Mouse (Mus musculus): ENCODE results near the gene Ect2. TPM values are rescaled to one million over a fixed set of nuclear protein-coding genes. Genes with fewer than 3 reads are reported as not detected.

Gene Ect2
- polyA plus RNA-seq, 1 experiment, result 19.8 TPM

DNA sequence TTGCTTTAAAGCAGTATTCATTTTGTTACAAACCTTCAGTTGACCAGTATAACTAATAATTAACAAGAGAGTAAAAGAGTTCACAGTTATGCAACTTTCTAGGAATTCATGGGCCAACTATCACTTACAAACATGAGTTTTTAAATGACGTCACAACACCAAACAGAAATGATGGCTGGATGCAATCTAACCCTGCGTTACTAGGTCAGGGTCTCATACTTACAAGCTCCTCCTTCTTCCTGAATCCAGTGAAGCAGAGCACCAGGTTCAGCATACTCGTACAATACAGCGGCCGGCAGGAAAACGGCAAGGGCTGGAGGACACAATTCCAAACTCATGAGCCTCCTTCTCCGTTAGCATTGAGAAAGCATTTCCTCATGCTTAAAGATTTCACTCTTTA is 7.9 kb downstream of the Ect2 start:
- TF ChIP-seq CEBPB (IDR thresholded peaks at IDR 0.05; ENCODE audit: low read depth) (no peak), MAX (IDR thresholded peaks at IDR 0.05) (no peak), MYOD1 (IDR thresholded peaks at IDR 0.05; ENCODE audit: control insufficient read depth, insufficient read length, low read depth) (no peak), FOSL1 (IDR thresholded peaks at IDR 0.05; ENCODE audit: insufficient read depth, low read length, poor library complexity, severe bottlenecking) (no peak), CTCF (IDR thresholded peaks at IDR 0.05; ENCODE audit: control insufficient read depth, insufficient read depth, insufficient read length) (no peak), MYOG (IDR thresholded peaks at IDR 0.05; ENCODE audit: control insufficient read depth, extremely low read depth, insufficient read length) (no peak), USF1 (IDR thresholded peaks at IDR 0.05; ENCODE audit: low read depth) (no peak)
- H3K79me2 ChIP-seq (ENCODE audit: control insufficient read depth, insufficient read depth), result peaks cover 94% of the 10 kb centered on the region
- no peaks in the 10 kb centered on the region for H3K27me3 ChIP-seq (ENCODE audit: control insufficient read depth, insufficient read depth, insufficient read length)
- H3K36me3 ChIP-seq (ENCODE audit: control insufficient read depth, insufficient read depth), result peaks cover 97% of the 10 kb centered on the region
- peaks cover 36% of the 10 kb centered on the region for H3K79me3 ChIP-seq (ENCODE audit: low read depth)
- no peak overlapping the region for H3K4me3 ChIP-seq (ENCODE audit: insufficient read depth, poor library complexity, severe bottlenecking)
- H3ac ChIP-seq (ENCODE audit: control insufficient read depth, insufficient read length, low read depth), result no peak overlapping the region

- peaks cover 95% of the 10 kb centered on the region for H3K36me3 ChIP-seq (ENCODE audit: control insufficient read depth, insufficient read depth)
- TF ChIP-seq CEBPB (IDR thresholded peaks at IDR 0.05; ENCODE audit: low read depth), result no peak
- TF ChIP-seq MYOD1 (IDR thresholded peaks at IDR 0.05; ENCODE audit: control insufficient read depth, insufficient read length, low read depth), result no peak
- no peak for TF ChIP-seq MAX (IDR thresholded peaks at IDR 0.05)
- TF ChIP-seq CTCF (IDR thresholded peaks at IDR 0.05; ENCODE audit: control insufficient read depth, insufficient read depth, insufficient read length), result no peak
- TF ChIP-seq USF1 (IDR thresholded peaks at IDR 0.05; ENCODE audit: low read depth), result no peak
- no peak for TF ChIP-seq MYOG (IDR thresholded peaks at IDR 0.05; ENCODE audit: control insufficient read depth, extremely low read depth, insufficient read length)
- TF ChIP-seq FOSL1 (IDR thresholded peaks at IDR 0.05; ENCODE audit: insufficient read depth, low read length, poor library complexity, severe bottlenecking), result no peak
- no peaks in the 10 kb centered on the region for H3K27me3 ChIP-seq (ENCODE audit: control insufficient read depth, insufficient read depth, insufficient read length)
- H3K4me3 ChIP-seq (ENCODE audit: insufficient read depth, poor library complexity, severe bottlenecking), result no peak overlapping the region
- H3K79me2 ChIP-seq (ENCODE audit: control insufficient read depth, insufficient read depth), result peaks cover 82% of the 10 kb centered on the region
- no peak overlapping the region for H3ac ChIP-seq (ENCODE audit: control insufficient read depth, insufficient read length, low read depth)
- H3K79me3 ChIP-seq (ENCODE audit: low read depth), result peaks cover 22% of the 10 kb centered on the region
Observed at GRCm38 (mm10) chr3:27143570-27143969, 10.1 kb downstream of the Ect2 start.

DNA sequence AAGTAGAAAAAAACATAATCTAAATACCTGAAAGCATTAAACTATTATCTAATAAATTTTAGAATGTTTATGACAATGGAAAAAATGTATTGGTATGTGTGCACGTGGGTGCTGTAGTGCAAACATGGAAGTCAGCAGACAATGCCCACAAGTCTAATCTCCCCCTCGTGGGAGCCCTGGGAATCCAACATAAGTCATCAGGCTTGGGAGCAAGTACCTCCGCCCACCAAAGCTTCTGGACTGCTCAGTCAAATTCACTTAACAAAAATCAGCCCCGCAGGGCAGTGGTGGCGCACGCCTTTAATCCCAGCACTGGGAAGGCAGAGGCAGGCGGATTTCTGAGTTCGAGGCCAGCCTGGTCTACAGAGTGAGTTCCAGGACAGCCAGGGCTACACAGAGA is 13.6 kb downstream of the Ect2 start:
- peaks cover 58% of the 10 kb centered on the region for H3K79me2 ChIP-seq (ENCODE audit: control insufficient read depth, insufficient read depth)
- H3K27me3 ChIP-seq (ENCODE audit: control insufficient read depth, insufficient read depth, insufficient read length), result no peaks in the 10 kb centered on the region
- H3K4me3 ChIP-seq (ENCODE audit: insufficient read depth, poor library complexity, severe bottlenecking), result no peak overlapping the region
- no peak overlapping the region for H3ac ChIP-seq (ENCODE audit: control insufficient read depth, insufficient read length, low read depth)
- TF ChIP-seq FOSL1 (IDR thresholded peaks at IDR 0.05; ENCODE audit: insufficient read depth, low read length, poor library complexity, severe bottlenecking) (no peak), MYOD1 (IDR thresholded peaks at IDR 0.05; ENCODE audit: control insufficient read depth, insufficient read length, low read depth) (no peak), USF1 (IDR thresholded peaks at IDR 0.05; ENCODE audit: low read depth) (no peak), MYOG (IDR thresholded peaks at IDR 0.05; ENCODE audit: control insufficient read depth, extremely low read depth, insufficient read length) (no peak), CEBPB (IDR thresholded peaks at IDR 0.05; ENCODE audit: low read depth) (no peak), CTCF (IDR thresholded peaks at IDR 0.05; ENCODE audit: control insufficient read depth, insufficient read depth, insufficient read length) (no peak), MAX (IDR thresholded peaks at IDR 0.05) (no peak)
- peaks cover 94% of the 10 kb centered on the region for H3K36me3 ChIP-seq (ENCODE audit: control insufficient read depth, insufficient read depth)
- H3K79me3 ChIP-seq (ENCODE audit: low read depth), result peaks cover 14% of the 10 kb centered on the region

- H3K27me3 ChIP-seq (ENCODE audit: control insufficient read depth, insufficient read depth, insufficient read length), result no peaks in the 10 kb centered on the region
- no peak for TF ChIP-seq FOSL1 (IDR thresholded peaks at IDR 0.05; ENCODE audit: insufficient read depth, low read length, poor library complexity, severe bottlenecking)
- TF ChIP-seq CTCF (IDR thresholded peaks at IDR 0.05; ENCODE audit: control insufficient read depth, insufficient read depth, insufficient read length), result no peak
- no peak for TF ChIP-seq USF1 (IDR thresholded peaks at IDR 0.05; ENCODE audit: low read depth)
- TF ChIP-seq MAX (IDR thresholded peaks at IDR 0.05), result no peak
- TF ChIP-seq CEBPB (IDR thresholded peaks at IDR 0.05; ENCODE audit: low read depth), result no peak
- TF ChIP-seq MYOD1 (IDR thresholded peaks at IDR 0.05; ENCODE audit: control insufficient read depth, insufficient read length, low read depth), result no peak
- TF ChIP-seq MYOG (IDR thresholded peaks at IDR 0.05; ENCODE audit: control insufficient read depth, extremely low read depth, insufficient read length), result no peak
- no peaks in the 10 kb centered on the region for H3K79me3 ChIP-seq (ENCODE audit: low read depth)
- no peak overlapping the region for H3ac ChIP-seq (ENCODE audit: control insufficient read depth, insufficient read length, low read depth)
- H3K79me2 ChIP-seq (ENCODE audit: control insufficient read depth, insufficient read depth), result no peaks in the 10 kb centered on the region
- H3K4me3 ChIP-seq (ENCODE audit: insufficient read depth, poor library complexity, severe bottlenecking), result no peak overlapping the region
- H3K36me3 ChIP-seq (ENCODE audit: control insufficient read depth, insufficient read depth), result peaks cover 98% of the 10 kb centered on the region
Observed at GRCm38 (mm10) chr3:27121864-27122450, 31.7 kb downstream of the Ect2 start.

DNA sequence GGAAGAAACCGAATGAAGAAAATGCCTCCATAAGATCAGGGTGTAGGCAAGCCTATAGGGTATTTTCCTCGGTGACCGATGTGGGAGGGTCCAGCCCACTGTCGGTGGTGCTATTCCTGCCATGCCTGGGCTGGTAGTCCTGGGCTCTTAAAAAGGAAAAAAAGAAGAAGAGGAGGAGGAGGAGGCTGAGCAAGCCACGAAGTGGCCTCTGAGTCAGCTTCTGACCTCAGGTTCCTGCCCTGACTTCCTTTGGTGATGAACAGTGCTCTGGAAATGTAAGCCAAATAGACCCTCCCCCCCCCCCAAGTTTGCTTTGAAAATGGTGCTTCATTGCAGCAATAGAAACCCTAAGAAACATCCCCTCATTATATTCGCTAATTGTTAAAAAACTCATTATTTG is 32.7 kb downstream of the Ect2 start:
- H3K27me3 ChIP-seq (ENCODE audit: control insufficient read depth, insufficient read depth, insufficient read length), result no peaks in the 10 kb centered on the region
- H3ac ChIP-seq (ENCODE audit: control insufficient read depth, insufficient read length, low read depth), result no peak overlapping the region
- H3K36me3 ChIP-seq (ENCODE audit: control insufficient read depth, insufficient read depth), result peaks cover 98% of the 10 kb centered on the region
- H3K4me3 ChIP-seq (ENCODE audit: insufficient read depth, poor library complexity, severe bottlenecking), result no peak overlapping the region
- no peak for TF ChIP-seq MAX (IDR thresholded peaks at IDR 0.05)
- TF ChIP-seq CTCF (IDR thresholded peaks at IDR 0.05; ENCODE audit: control insufficient read depth, insufficient read depth, insufficient read length), result no peak
- no peak for TF ChIP-seq USF1 (IDR thresholded peaks at IDR 0.05; ENCODE audit: low read depth)
- TF ChIP-seq CEBPB (IDR thresholded peaks at IDR 0.05; ENCODE audit: low read depth), result no peak
- H3K79me3 ChIP-seq (ENCODE audit: low read depth), result no peaks in the 10 kb centered on the region
- no peaks in the 10 kb centered on the region for H3K79me2 ChIP-seq (ENCODE audit: control insufficient read depth, insufficient read depth)

DNA sequence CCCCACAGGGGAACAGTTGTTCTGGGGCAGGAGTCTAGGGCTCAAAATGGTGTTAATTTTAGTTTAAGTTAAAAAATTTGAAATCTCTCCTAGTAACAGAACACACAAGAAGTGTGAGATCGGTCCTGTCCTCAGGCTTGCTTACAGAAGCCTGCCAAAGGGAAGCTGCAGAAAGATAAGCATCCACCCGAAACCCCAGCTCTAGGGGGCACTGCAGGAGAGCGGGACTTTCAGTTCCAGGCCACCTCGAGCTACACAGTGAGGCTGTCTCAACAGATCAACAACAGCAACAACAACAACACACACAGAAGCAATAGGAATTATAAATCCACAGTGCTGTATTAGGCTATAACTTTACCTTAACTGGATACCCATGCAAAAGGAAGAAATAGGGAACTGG is 35.5 kb downstream of the Ect2 start:
- no peaks in the 10 kb centered on the region for H3K79me2 ChIP-seq (ENCODE audit: control insufficient read depth, insufficient read depth)
- H3ac ChIP-seq (ENCODE audit: control insufficient read depth, insufficient read length, low read depth), result no peak overlapping the region
- H3K4me3 ChIP-seq (ENCODE audit: insufficient read depth, poor library complexity, severe bottlenecking), result no peak overlapping the region
- H3K36me3 ChIP-seq (ENCODE audit: control insufficient read depth, insufficient read depth), result peaks cover 82% of the 10 kb centered on the region
- H3K27me3 ChIP-seq (ENCODE audit: control insufficient read depth, insufficient read depth, insufficient read length), result no peaks in the 10 kb centered on the region
- H3K79me3 ChIP-seq (ENCODE audit: low read depth), result no peaks in the 10 kb centered on the region
- TF ChIP-seq FOSL1 (IDR thresholded peaks at IDR 0.05; ENCODE audit: insufficient read depth, low read length, poor library complexity, severe bottlenecking) (no peak), CEBPB (IDR thresholded peaks at IDR 0.05; ENCODE audit: low read depth) (no peak), MYOD1 (IDR thresholded peaks at IDR 0.05; ENCODE audit: control insufficient read depth, insufficient read length, low read depth) (no peak), USF1 (IDR thresholded peaks at IDR 0.05; ENCODE audit: low read depth) (no peak), MAX (IDR thresholded peaks at IDR 0.05) (no peak), MYOG (IDR thresholded peaks at IDR 0.05; ENCODE audit: control insufficient read depth, extremely low read depth, insufficient read length) (no peak), CTCF (IDR thresholded peaks at IDR 0.05; ENCODE audit: control insufficient read depth, insufficient read depth, insufficient read length) (no peak)

Measured in C2C12 (cell line).